18 mouse cellular contexts compared by ENCODE assay signal in the genomic region with DNA sequence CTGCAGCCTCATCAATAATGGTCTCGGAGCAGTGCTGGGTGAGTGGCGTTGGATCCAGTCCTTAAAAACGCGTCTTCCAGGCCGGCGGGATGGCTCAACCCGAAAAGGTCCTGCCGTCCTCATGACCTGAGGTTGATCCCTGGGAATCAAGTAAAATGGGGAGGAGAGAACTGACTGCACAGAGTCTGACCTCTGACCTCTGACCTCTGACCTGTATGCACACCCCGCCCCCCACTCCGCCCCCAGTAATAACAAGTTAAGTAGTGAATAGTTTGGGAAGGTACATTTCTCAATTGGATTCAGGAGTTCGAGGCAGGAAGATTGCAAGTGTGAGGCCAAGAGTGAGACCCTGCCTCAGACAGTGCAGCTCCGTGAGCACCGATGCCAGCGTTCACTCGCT. TPM values are rescaled to one million over a fixed set of nuclear protein-coding genes. Genes with fewer than 3 reads are reported as not detected.
DNase-seq lines count a peak whose midpoint lies in the region; ATAC-seq and TF ChIP-seq lines count a peak whose summit lies in the region.
"Had no signal": no experiment of that assay in that cellular context is flagged by ENCODE, and none has a peak within 500 bp of the region (broad histone marks: within the 10 kb centered on the region; RNA-seq: fewer than 3 reads in every experiment).

No protein-coding gene starts in this region.

- H3K27ac ChIP-seq in hindbrain, embryonic 11.5 days (ENCODE audit: low read depth, low read length) = no peak overlapping the region
- H3K27ac ChIP-seq in hindbrain, embryonic 14.5 days = no peak overlapping the region
- H3K27ac ChIP-seq: embryonic facial prominence, embryonic 12.5 days; intestine, embryonic 15.5 days had no signal

- no peaks in the 10 kb centered on the region for H3K27me3 ChIP-seq in hindbrain, embryonic 11.5 days (ENCODE audit: control insufficient read depth, insufficient read depth, low read length)
- H3K27me3 ChIP-seq in hindbrain, embryonic 14.5 days (ENCODE audit: control insufficient read depth, insufficient read depth, low read length) = no peaks in the 10 kb centered on the region
- H3K27me3 ChIP-seq in E14TG2a.4 (ENCODE audit: insufficient read depth, low read length) = no peaks in the 10 kb centered on the region
- H3K27me3 ChIP-seq: embryonic facial prominence, embryonic 12.5 days; heart, embryonic 12.5 days; intestine, embryonic 15.5 days had no signal

- no peak for TF ChIP-seq CTCF in E14TG2a.4 (conservative IDR thresholded peaks at IDR 0.05; ENCODE audit: low read length)

- H3K4me2 ChIP-seq in hindbrain, embryonic 11.5 days (replicated peaks; ENCODE audit: low read depth, low read length) = no peak overlapping the region
- no peak overlapping the region for H3K4me2 ChIP-seq in hindbrain, embryonic 14.5 days (replicated peaks)
- H3K4me2 ChIP-seq: embryonic facial prominence, embryonic 12.5 days; heart, embryonic 12.5 days; intestine, embryonic 15.5 days had no signal

- no peaks in the 10 kb centered on the region for H3K36me3 ChIP-seq in hindbrain, embryonic 11.5 days (ENCODE audit: control insufficient read depth, insufficient read depth, low read length)
- H3K36me3 ChIP-seq in hindbrain, embryonic 14.5 days (replicated peaks; ENCODE audit: control insufficient read depth, insufficient read depth) = no peaks in the 10 kb centered on the region
- peaks cover 89% of the 10 kb centered on the region for H3K36me3 ChIP-seq in E14TG2a.4 (ENCODE audit: insufficient read depth, low read length)

- 70% methylated on average over 15 of the region's 15 CpGs for WGBS in hindbrain, embryonic 11.5 days
- WGBS in hindbrain, embryonic 14.5 days = 69% methylated on average over 15 of the region's 15 CpGs

- no peak for ATAC-seq in hindbrain, embryonic 11.5 days (ENCODE audit: low FRiP score)
- no peak for ATAC-seq in hindbrain, embryonic 14.5 days (ENCODE audit: low FRiP score)
- ATAC-seq: activated CD4-positive, CD25-positive, alpha-beta regulatory T cell, adult 4 months; forebrain, embryonic 16.5 days; intestine, embryonic 15.5 days had no signal

- no peak overlapping the region for H3K9ac ChIP-seq in hindbrain, embryonic 11.5 days (ENCODE audit: low read depth, low read length)
- H3K9ac ChIP-seq in hindbrain, embryonic 14.5 days = no peak overlapping the region
- H3K9ac ChIP-seq: embryonic facial prominence, embryonic 12.5 days; heart, embryonic 12.5 days; intestine, embryonic 15.5 days had no signal

- DNase-seq in hindbrain, embryonic 11.5 days (ENCODE audit: low spot score) = peak; percentile 5
- no peak for DNase-seq in hindbrain, embryonic 14.5 days (ENCODE audit: low spot score)
- DNase-seq in R1 (ENCODE audit: low read depth, low spot score) = peak; percentile 59
- peak; percentile 44 for DNase-seq in yolk sac, embryonic 10.5 days (ENCODE audit: low spot score)
- DNase-seq in lung, postnatal 14 days = no peak
- DNase-seq in lung, adult 18-20 months = no peak
- DNase-seq: adrenal gland, postnatal 14 days; cerebellum, adult 11-12 months; cerebellum, adult 9-10 months; cerebellum, postnatal 25 days; gastrocnemius, postnatal 14 days had no signal

- no peaks in the 10 kb centered on the region for H3K9me3 ChIP-seq in hindbrain, embryonic 11.5 days (ENCODE audit: control insufficient read depth, low read length)
- no peaks in the 10 kb centered on the region for H3K9me3 ChIP-seq in hindbrain, embryonic 14.5 days (ENCODE audit: control insufficient read depth, low read length)
- H3K9me3 ChIP-seq in E14TG2a.4 (ENCODE audit: low read length) = no peaks in the 10 kb centered on the region
- H3K9me3 ChIP-seq: embryonic facial prominence, embryonic 12.5 days; G1E; heart, embryonic 12.5 days; intestine, embryonic 15.5 days had no signal

- no peak overlapping the region for H3K4me3 ChIP-seq in hindbrain, embryonic 11.5 days (ENCODE audit: low read depth, low read length)
- H3K4me3 ChIP-seq in hindbrain, embryonic 14.5 days (replicated peaks; ENCODE audit: low read length) = no peak overlapping the region
- peak overlapping the region; percentile 52; the same call in 1 of the 2 replicates for H3K4me3 ChIP-seq in E14TG2a.4 (replicated peaks; ENCODE audit: low read length)
- H3K4me3 ChIP-seq: embryonic facial prominence, embryonic 12.5 days; heart, embryonic 12.5 days; intestine, embryonic 15.5 days had no signal

- H3K4me1 ChIP-seq in hindbrain, embryonic 11.5 days (replicated peaks; ENCODE audit: control insufficient read depth, insufficient read depth, low read length) = no peaks in the 10 kb centered on the region
- no peaks in the 10 kb centered on the region for H3K4me1 ChIP-seq in hindbrain, embryonic 14.5 days (replicated peaks; ENCODE audit: control insufficient read depth, insufficient read depth, low read length)
- H3K4me1 ChIP-seq in E14TG2a.4 (replicated peaks; ENCODE audit: low read depth, low read length) = peaks cover 58% of the 10 kb centered on the region
- H3K4me1 ChIP-seq: embryonic facial prominence, embryonic 12.5 days; intestine, embryonic 15.5 days had no signal

RNA-seq across cellular contexts. Expression of a gene that starts 24.1 kb away (rescaled TPM):
- 27.1 and 33.6 TPM in 2 replicates for polyA plus RNA-seq in hindbrain, embryonic 11.5 days (2014; fragmentation: Nextera tagmentation; extraction: Ambion mirVana)
- 27.0 and 27.5 TPM in 2 replicates for polyA plus RNA-seq in hindbrain, embryonic 14.5 days (2014; fragmentation: Nextera tagmentation; extraction: Ambion mirVana)

Comparison
In these comparisons a context has a peak if more than half of its experiments do, and no peak if none do; other contexts are left out.
1. DNase-seq: peak in hindbrain, embryonic 11.5 days (single experiment), R1 (single experiment) and yolk sac, embryonic 10.5 days (single experiment); none in hindbrain, embryonic 14.5 days (single experiment), lung, postnatal 14 days (single experiment) and lung, adult 18-20 months (0 of 2).